Mouse (Mus musculus): Measurements from ENCODE around the gene Ano1.

DNA sequence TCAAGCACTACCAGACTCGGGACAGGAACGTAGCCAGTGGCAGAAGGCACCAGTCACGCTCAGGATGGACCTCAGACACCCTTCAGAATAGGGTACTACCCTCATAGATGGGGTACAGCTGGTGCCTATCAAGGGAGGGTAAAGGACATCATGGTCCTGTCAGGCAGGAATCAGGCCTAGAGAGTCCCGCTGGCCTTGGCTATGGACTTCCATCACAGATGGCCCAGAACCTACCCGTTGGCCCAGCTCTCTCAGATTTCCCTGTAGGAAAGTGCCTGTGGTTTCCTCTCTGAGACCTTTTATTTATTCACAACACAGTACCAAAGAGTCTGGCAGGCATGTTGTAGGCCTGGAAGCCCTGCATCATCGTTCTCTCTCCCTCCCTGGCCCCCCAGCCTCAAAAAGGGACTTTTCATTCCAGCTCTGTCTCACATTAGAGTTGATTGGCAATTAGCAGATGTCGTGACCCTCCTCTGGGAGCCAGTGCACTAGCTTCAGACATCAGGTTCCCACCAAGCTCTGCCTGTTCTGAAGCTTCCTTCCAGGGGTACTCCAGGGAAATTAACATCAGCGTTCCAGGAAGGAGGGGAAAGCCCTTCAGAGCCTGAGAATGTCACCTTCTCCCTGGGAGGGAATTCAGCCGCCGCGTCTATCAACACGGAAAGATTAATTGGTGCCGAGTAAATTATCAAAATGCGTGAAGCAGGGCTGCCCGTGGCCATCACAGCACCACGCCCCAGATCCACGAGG is 45.4 kb upstream of the Ano1 start:
- no peak for TF ChIP-seq CTCF (IDR thresholded peaks at IDR 0.05; ENCODE audit: low read depth)
- no peak for TF ChIP-seq EP300 (IDR thresholded peaks at IDR 0.05; ENCODE audit: low read depth)

All from liver, embryonic 14.5 days (tissue).